Mouse (Mus musculus) kidney, adult 2 months (tissue): ENCODE results near the gene 1810046K07Rik.

Experiments used
- CTCF ChIP-seq: fragments of 200-500 bp; conservative IDR thresholded peaks from 2 replicates; pipeline ENCODE4 v1.5.1; 2011; ENCODE audit warnings: low read depth, mild to moderate bottlenecking, control low read depth, low read length, moderate library complexity, mixed read lengths; ENCODE audit not compliant: insufficient read depth, insufficient read length
- POLR2A ChIP-seq: fragments of 200-500 bp; IDR thresholded peaks from one replicate; pipeline ENCODE4 v1.6.1; 2011; ENCODE audit warnings: low read depth, low read length, control low read depth

DNA sequence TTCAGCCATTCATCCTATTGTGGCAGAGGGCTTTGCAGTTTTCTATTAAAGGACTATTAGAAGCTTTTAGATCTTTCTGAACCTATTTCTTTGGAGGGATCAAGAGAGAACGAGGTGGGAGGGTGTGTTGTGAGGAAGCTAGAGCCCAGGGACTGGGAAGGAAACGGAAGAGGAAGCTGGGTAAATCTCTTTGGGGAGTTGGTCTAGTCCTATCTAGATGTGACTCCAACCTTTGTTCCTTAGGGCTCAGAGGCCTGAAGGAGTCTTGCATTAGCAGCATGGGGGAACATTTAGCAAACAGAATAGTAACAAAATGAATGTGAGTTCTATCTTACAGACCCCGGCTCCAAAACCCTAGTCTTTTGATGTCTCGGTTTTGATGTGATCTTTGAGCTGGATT is 37.7 kb downstream of the 1810046K07Rik start:
- TF ChIP-seq POLR2A (no peak), CTCF (no peak)
